Mouse (Mus musculus): ENCODE measurements at regions not wholly inside any gene's neighbourhood (a gene's known extent, or its start where the extent isn't known, plus 50 kb on each side); places are given as distances from the start of the nearest gene placed in this dataset.

DNA sequence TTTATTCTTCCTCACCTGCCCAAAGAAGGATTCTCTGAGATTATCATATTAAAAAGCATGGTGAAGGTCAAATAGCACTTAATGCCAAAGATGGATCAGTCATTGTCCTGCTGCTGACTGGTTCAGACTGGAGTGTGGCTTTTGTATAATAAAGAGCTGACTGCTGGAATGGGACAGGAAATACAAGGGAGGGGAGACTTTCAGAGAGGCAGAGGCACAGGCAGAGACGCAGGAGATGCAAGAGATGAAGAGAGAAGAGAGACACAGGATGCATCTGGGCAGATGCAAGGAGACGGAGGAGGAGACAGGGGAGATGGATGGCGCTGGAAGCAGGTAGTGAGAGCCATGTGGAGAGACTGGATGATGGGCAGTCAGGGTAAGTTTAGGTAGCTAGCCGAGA, 65.4 kb upstream of the Glrp1 start:
- no peak for TF ChIP-seq HCFC1 (IDR thresholded peaks at IDR 0.05; ENCODE audit: low read depth, low read length)
- TF ChIP-seq GATA1 (IDR thresholded peaks at IDR 0.05; ENCODE audit: low read depth, low read length): no peak
- no peak for TF ChIP-seq POLR2A (IDR thresholded peaks at IDR 0.05; ENCODE audit: control insufficient read depth in 1 of 2, insufficient read depth in 1 of 2, low read depth in 1 of 2, low read length in 2 of 2, poor library complexity in 1 of 2)
- TF ChIP-seq EP300 (IDR thresholded peaks at IDR 0.05; ENCODE audit: low read depth in 1 of 2, low read length in 2 of 2): no peak
- no peak for TF ChIP-seq RCOR1 (IDR thresholded peaks at IDR 0.05; ENCODE audit: low read depth, low read length)
